Mouse (Mus musculus): Measurements from ENCODE around the gene Sgsm2. TPM values are rescaled to one million over a fixed set of nuclear protein-coding genes. Genes with fewer than 3 reads are reported as not detected.

The Sgsm2 gene
- polyA plus RNA-seq, 1 experiment, result 8.3 TPM

GRCm38 (mm10) chr11:74843435-74843714 is 53.5 kb downstream of the Sgsm2 start:
- no peak for DNase-seq (ENCODE audit: low read depth, low spot score)
- 81% methylated on average over 2 of the region's 2 CpGs for WGBS

DNA sequence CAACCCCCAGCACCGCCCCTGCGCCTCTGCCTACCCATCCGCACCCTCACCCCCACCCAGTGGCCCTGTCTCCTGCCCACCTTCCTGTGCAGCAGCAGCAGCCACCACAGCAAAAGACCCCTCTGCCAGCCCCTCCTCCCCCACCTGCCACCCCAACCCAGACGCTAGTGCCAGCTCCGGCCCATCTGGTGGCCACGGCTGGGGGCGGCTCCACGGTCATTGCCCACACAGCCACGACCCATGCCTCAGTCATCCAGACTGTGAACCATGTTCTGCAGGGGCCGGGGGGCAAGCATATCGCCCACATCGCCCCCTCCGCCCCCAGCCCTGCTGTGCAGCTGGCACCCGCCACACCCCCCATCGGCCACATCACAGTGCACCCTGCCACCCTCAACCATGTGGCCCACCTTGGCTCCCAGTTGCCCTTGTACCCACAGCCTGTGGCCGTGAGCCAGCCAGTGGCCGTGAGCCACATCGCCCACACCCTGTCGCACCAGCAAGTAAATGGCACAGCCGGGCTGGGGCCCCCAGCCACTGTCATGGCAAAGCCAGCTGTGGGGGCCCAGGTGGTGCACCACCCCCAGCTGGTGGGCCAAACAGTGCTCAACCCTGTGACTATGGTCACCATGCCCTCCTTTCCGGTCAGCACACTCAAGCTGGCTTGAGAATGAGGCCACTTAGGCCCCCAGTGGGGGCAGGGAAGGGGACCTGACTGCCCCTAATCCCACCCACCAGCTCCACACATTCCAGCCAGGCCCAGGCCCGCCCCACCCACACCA is 54.0 kb downstream of the Sgsm2 start:
- no peak for DNase-seq (ENCODE audit: low read depth, low spot score)
- WGBS, result 94% methylated on average over 22 of the region's 22 CpGs

DNA sequence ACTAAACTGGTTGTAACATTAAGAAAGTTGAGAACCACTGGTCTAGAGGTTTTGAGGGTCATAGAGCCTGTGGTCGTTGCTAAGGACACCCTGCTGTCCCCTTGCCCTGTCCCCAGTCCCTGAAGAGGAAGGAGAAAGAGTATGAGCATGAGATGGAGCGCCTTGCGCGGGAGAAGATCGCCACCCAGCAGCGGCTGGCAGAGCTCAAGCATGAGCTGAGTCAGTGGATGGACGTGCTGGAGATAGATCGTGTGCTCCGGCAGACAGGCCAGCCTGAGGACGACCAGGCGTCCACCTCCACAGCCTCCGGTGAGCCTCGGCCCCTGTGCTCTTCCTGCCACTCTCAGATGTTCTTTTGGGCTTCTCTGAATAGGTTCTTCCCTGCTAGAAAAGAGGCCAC is 54.8 kb downstream of the Sgsm2 start:
- DNase-seq (ENCODE audit: low read depth, low spot score), result no peak

GRCm38 (mm10) chr11:74841366-74841765 is 55.5 kb downstream of the Sgsm2 start:
- DNase-seq (ENCODE audit: low read depth, low spot score), result no peak
- WGBS, result 90% methylated on average over 9 of the region's 9 CpGs

More for the DNA sequence above, 54.8 kb downstream of the Sgsm2 start:
- 86% methylated on average over 13 of the region's 13 CpGs for WGBS

- 89% methylated on average over 8 of the region's 8 CpGs for WGBS
- DNase-seq (ENCODE audit: low read depth, low spot score), result no peak
Measured at GRCm38 (mm10) chr11:74840739-74841138, 56.1 kb downstream of the Sgsm2 start.

DNA sequence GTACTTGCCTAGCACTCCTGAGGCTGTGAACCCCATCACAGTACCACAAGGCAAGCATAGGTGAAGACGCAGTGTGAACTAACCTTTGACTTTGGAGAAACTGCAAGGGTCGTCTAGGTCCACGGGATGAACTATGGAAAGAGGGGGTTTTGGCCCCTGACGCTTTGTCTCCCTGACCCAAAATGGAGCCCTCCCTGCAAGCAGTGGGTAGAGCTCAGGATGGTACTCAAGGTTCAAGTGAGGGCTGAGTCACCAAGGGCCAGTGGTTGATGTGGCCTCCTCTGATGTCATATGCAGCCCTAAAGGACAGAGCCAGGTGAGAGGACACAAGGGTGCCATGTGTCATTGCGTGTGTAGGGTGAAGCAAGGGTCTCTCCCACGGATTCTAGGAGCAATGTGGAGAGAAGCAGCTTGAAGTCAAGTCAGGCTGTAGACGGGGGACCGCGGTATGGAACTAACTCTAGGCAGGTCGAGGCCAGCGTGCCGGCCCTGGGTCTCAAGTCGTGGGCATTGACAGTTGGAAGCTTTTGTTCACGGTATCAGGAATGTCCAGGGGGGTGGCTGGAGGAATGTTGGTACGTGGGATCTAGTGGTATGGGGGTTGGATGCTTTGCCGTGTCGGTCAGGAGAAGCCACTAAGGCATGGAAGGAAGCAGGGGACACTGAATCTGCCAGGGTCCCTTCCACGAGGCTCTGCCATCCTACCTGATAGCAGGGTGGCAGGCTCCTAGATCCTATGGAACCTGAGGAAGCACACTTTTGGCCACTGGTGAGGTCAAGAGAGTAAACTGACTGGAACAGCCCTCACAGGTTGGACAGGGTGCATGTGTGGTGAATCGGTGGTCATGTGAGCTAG is 56.8 kb downstream of the Sgsm2 start:
- WGBS, result 96% methylated on average over 19 of the region's 19 CpGs
- no peak for DNase-seq (ENCODE audit: low read depth, low spot score)

DNA sequence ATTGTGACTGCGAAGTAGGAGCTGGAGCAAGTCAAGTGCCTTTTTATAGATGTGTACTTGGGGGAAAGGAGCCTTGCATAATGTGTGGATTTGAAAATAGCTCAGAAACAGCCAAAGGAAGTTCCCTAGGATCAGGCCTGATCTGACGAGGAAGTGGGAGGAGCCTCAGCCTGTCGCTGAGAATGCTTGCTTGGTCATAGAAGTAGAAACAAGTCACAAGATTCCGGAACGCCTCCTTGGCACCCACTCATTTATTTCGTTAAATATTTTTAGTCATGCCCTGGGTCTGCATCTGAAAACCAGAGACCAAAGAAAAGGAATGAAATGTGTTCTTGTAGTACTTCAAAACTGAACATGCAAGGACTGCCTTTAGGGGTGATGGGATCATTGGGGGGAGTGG is 57.9 kb downstream of the Sgsm2 start:
- 16% methylated on average over 6 of the region's 6 CpGs for WGBS
- DNase-seq (ENCODE audit: low read depth, low spot score), result no peak

GRCm38 (mm10) chr11:74838441-74838840 is 58.4 kb downstream of the Sgsm2 start:
- WGBS, result under 1% methylated on average over 35 of the region's 35 CpGs
- DNase-seq (ENCODE audit: low read depth, low spot score), result no peak

- DNase-seq (ENCODE audit: low read depth, low spot score), result no peak
- under 1% methylated on average over 54 of the region's 54 CpGs for WGBS
Measured at GRCm38 (mm10) chr11:74837694-74838431, 59.0 kb downstream of the Sgsm2 start.

DNA sequence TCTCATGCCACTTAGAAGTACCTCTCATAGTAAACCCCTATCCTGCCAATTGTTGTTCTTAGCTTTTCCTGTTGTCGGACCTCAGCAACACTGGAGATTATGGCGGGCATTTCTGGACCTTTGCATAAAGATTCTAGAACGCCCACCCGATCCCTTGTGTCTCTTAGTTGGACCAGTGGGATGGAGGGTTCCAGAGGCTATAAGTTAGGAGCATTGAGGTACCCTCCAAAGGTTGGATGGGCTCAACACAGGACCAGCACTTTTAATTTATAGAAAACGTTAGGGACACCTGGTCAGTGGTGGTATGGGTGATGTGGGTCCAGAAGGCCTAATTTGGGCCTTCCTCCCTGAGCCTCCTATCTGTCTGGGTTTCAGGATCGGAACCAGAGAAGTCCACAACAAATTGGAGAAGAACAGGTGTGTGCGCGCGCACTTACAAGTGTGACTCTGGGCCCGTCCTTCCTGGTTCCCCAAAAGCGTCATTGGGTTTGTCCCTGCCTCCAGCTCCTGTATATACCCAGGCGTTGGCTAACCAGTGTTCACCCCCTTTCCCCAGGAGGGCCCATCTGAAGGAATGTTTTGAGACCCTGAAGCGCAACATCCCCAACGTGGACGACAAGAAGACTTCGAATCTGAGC is 59.7 kb downstream of the Sgsm2 start:
- WGBS, result 37% methylated on average over 16 of the region's 16 CpGs
- no peak for DNase-seq (ENCODE audit: low read depth, low spot score)

- DNase-seq (ENCODE audit: low read depth, low spot score), result no peak
- 90% methylated on average over 22 of the region's 22 CpGs for WGBS
Measured at GRCm38 (mm10) chr11:74836225-74837055, 60.4 kb downstream of the Sgsm2 start.

DNA sequence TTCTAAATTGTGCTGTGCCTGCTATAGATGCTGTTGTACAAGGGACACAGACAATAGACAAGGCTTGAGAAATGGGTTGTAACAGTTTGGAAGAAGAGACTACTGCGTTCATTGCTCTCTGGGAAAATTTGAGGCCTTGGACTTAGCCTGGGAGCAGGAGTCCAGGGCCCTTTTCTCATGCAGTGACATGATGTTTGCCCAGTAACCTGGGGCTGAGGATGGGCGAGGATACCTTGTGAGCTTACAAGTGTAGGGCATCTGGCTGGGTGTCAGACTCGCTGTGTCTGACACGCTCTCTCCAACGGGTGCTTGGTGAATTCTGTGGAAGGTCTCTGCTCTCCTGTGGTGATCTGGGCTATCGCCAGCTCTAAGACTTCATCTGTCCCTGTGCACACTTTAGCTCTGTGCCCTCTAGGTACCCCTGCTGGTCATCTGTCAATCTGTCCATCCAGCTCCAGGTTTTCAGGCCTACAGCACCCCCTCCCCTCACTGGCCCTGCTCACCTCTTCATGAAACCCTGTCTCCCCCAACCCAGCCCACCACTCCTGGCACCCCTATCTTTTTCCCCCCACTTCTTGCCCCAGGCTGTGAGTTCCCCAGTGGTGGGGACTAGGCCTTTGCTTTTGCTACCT is 61.2 kb downstream of the Sgsm2 start:
- DNase-seq (ENCODE audit: low read depth, low spot score), result no peak
- 85% methylated on average over 6 of the region's 6 CpGs for WGBS

DNA sequence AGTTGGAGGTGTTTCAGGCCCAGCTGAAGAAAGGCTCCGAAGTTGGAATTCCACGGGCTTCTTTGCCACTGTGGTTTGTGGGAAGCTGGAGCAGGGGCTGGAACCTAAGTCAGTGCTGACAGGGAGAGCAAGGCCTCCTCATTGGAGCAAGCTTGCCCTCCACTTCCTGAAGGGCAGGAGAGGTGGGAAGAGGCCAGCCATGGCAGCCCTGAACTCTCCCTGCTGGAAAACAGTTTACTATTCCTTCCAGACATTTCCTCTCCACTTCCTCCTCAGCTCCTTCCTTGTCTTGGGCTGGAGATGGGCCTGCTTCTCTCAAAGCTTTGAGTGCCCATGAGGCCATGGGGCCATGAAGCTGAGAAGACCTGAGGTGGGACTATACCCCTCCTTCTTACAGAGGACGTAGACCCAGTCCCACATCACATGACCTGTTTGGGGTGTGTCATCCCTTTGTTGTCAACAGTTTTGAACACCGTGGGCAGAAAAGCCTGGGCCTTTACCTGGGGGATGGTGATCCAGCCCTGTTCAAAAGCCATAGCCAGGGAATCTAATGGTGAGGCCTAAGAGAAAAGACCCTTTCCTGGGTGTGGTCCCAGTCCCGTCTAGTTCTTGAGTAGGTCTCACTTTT is 62.1 kb downstream of the Sgsm2 start:
- DNase-seq (ENCODE audit: low read depth, low spot score), result no peak
- 24% methylated on average over 5 of the region's 5 CpGs for WGBS

DNA sequence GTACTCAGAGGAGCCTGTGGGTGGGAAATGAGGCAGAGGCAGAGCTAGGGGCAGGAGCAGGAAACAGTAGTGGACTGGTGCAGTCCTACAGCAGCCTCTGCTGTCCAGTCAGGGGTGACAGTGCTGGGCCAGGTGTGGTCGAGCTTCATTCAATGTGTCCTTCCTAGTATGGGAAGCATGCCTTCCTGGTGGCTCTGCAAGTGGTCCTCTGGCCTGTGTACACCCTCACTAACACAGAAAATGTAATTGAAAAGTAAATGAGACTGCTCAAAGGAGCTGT is 62.6 kb downstream of the Sgsm2 start:
- no peak for DNase-seq (ENCODE audit: low read depth, low spot score)
- WGBS, result 32% methylated on average over 1 of the region's 1 CpGs

DNA sequence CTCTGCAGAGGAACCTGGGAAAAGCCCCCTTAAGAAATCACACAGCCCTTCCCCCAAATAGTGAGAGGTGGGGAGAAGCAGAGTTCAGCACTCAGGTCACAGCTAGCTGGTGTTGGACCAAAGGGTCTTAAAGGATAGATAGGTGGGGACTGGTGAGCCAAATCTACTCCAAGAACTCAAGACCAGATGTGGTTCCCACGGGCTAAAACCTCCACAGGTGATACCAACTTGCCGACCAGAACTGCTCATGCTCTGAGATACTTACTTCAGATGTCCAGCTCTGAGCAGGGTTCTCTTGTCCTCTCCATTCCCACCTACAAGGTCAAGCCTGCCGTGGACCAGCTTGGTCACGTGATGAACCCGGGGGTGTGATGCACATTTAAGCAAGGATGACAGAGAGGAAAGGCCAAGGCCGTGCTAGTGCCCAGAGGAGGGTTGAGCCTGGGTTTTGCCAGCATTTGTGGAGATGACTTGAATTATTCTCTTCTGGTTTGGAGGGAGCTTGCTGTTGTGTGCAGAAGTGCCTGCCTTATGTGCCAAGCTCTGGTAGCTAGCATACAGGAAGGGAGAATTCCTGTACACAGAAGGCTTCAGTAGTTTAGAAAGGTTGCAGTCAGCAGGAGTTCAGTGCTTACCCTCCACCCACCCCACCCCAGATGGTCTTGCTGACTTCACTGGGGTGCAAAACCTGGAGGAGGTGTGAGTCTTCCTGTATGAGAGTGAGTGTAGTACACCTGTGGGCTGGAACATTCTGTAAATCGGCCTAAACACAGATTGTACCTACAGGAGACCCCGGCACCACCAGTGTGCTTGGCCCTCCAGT is 63.1 kb downstream of the Sgsm2 start:
- DNase-seq (ENCODE audit: low read depth, low spot score), result no peak
- WGBS, result 69% methylated on average over 8 of the region's 8 CpGs

GRCm38 (mm10) chr11:74832503-74833143 is 64.2 kb downstream of the Sgsm2 start:
- WGBS, result under 1% methylated on average over 26 of the region's 26 CpGs

More at GRCm38 (mm10) chr11:74832503-74833143, 64.2 kb downstream of the Sgsm2 start:
- no peak for DNase-seq (ENCODE audit: low read depth, low spot score)

Data from large intestine, adult 2 months (tissue).